Mouse (Mus musculus) embryonic fibroblast, embryonic 13.5 days (primary cell): Measurements from ENCODE around the gene Atg4d. TPM values are rescaled to one million over a fixed set of nuclear protein-coding genes. Genes with fewer than 3 reads are reported as not detected.
A peak's percentile ranks its signal among the peaks of the same experiment; 100 is the strongest.

ENCODE experiments used
- H3K27ac ChIP-seq: 2 replicates; pipeline ENCODE4 v1.5.1; 2012; ENCODE audit warnings: low read length, control low read depth, inconsistent platforms; ENCODE audit not compliant: insufficient read depth
- H3K4me1 ChIP-seq: 2 replicates; pipeline ENCODE4 v1.6.1; 2011; ENCODE audit warnings: low read length; ENCODE audit not compliant: control insufficient read depth, insufficient read depth
- H3K4me3 ChIP-seq: 2 replicates; pipeline ENCODE4 v1.5.1; 2011; ENCODE audit warnings: mild to moderate bottlenecking, control low read depth, low read length; ENCODE audit not compliant: insufficient read depth
- CTCF ChIP-seq: IDR thresholded peaks from 2 replicates; pipeline ENCODE4 v1.5.1; 2011; ENCODE audit warnings: mild to moderate bottlenecking, control low read depth, low read length, moderate library complexity, borderline replicate concordance; ENCODE audit not compliant: insufficient read depth
- POLR2A ChIP-seq: IDR thresholded peaks from 2 replicates; pipeline ENCODE4 v1.6.1; 2011; ENCODE audit warnings: low read depth, mild to moderate bottlenecking, control low read depth, low read length, moderate library complexity
- polyA plus RNA-seq: library from polyadenylated mRNA; stranded (reverse); fragments of >200 nt; gene quantifications from 2 replicates; pipeline ENCODE4 v1.2.4, GENCODE M21; 2011; ENCODE audit warnings: low read depth; ENCODE audit not compliant: missing spikeins, insufficient read length

Gene Atg4d
- polyA plus RNA-seq, 1 experiment = 8.2 TPM

DNA sequence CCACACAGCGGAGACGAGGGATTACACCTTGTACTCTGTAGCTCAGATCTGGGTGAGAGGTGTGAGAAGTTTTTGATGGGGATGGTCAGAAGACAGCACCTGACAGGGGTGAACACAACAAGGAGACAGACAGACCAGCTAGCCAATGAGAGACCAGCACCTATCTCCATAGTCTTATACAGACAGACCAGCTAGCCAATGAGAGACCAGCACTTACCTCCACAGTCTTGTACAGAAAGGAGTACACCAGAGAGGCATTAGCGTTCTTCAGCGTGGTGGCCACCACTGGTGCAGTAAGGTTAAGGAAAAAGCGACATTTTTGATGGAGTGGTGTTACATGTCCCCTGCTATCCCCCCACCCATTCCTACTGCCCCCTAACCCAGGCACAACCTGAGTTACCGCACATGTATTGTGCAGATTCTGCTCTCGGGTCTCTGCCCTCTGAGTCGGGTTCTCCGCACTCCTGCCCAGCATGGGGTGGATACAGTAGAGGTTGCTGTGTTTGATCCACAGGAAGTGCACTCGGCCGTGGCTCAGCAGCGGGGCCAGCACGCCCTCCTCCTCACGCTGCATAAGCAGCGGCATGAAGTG, 44.2 kb downstream of the Atg4d start:
- Histone ChIP-seq H3K4me3 (no peak overlapping the region), H3K4me1 (no peaks in the 10 kb centered on the region), H3K27ac (no peak overlapping the region)
- no peak for TF ChIP-seq POLR2A
- no peak for TF ChIP-seq CTCF

DNA sequence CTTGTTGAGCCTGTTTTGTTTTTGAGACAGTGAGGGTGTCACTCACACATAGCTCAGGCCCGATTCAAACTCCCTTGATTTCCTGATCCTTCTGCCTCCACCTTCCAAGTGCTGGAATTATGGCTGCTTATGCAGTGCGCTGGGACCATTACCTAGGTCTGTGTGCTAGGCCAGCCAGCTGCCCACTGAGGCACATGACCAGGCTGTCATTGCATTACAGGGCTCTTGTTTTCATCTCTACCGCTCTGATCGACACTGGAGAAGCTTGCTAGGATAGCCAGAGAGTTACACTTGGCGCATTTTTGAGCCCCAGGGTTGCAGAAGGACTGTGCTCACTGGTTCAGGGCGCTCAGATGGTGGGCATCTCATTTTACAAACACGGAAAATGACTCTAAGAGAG, 46.6 kb downstream of the Atg4d start:
- Histone ChIP-seq H3K4me3 (no peak overlapping the region), H3K27ac (no peak overlapping the region), H3K4me1 (no peaks in the 10 kb centered on the region)
- TF ChIP-seq POLR2A (no peak), CTCF (no peak)

DNA sequence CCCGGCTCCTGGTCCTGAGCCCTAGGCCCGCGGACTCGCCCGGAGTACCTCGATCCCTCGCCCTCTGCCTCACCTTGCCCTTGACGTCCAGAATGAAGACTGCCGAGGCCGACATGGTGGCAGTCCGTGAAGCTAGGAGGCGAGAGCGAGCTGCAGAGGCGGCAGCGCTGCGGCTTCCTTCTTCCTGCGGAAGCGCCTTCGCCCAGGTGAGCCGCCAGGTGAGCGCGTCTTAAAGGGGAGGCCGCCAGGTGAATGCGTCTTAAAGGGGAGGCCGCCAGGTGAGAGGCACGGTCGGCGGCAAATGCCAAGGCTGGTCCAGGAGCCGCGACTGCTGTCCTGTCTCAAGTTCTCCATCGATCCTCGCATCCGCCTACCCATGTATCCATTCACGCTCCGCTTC, 47.0 kb downstream of the Atg4d start, which contains the start of gene Ap1m2:
Gene Ap1m2, minus strand, starts transcription at position 204 of the 400 bp plus-strand sequence.
- H3K27ac ChIP-seq = no peak within 1 kb of the TSS
- H3K4me3 ChIP-seq = no peak within 1 kb of the TSS
- TF ChIP-seq CTCF (no peak), POLR2A (no peak)
- H3K4me1 ChIP-seq = no peaks in the 10 kb centered on the region

DNA sequence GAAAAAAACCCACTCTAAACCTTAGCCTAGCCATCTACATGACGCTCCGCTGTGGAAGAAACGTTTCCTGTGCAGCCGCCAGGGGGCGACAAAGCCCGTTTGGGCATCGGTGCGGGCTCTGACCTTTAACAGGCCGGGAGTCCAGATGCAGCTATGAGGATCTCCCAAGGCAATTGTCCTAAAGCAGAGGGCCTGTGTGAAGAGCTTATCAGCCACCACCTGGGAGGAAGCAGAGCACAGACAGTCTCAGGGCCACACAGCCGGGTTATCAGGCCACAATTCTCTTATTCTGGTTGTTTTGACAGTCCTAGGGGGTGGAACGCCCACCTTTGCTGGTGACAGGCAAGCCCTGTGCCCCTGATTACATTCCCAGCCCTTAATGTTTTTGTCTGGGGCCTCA, 48.3 kb downstream of the Atg4d start:
- Histone ChIP-seq H3K27ac (no peak overlapping the region), H3K4me3 (no peak overlapping the region), H3K4me1 (no peaks in the 10 kb centered on the region)
- peak; percentile 81 for TF ChIP-seq CTCF
- TF ChIP-seq POLR2A = no peak

DNA sequence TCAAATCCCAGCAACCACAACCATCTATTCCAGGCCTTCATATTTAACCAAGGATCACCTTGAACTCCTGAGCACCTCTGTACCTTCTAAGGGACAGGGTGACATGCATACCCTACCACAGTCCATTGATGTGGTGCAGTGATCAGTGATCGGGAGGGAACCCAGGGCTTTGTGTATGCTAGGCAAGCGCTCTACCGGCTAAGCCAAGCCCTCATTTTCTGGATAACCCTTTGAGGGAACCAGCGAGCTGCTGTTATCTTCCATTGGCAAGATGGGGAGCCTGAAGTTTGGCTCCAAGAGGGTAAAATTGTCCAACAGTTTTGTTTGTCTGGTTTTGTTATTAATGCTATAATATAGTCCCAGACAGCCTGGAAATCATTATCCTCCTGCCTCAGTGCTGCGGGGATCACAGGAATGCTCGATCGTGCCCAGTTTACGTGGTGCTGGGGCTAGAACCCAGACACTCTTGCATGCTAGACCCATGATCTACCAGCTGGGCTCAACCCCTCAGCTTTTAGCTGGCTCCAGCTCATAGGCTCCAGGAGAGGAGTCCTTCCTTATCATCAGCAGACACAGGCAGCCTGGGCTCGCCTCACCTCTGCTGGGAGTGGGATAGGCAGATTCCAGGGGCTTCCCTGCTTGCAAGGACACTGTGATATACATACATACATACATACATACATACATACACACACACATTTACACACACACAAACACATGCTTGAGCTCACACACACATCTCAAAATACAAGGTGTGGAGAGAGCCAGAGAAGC, 49.5 kb downstream of the Atg4d start:
- Histone ChIP-seq H3K27ac (peak overlapping the region; percentile 41; the same call in 1 of the 2 replicates), H3K4me3 (no peak overlapping the region), H3K4me1 (no peaks in the 10 kb centered on the region)
- TF ChIP-seq CTCF (no peak), POLR2A (no peak)

DNA sequence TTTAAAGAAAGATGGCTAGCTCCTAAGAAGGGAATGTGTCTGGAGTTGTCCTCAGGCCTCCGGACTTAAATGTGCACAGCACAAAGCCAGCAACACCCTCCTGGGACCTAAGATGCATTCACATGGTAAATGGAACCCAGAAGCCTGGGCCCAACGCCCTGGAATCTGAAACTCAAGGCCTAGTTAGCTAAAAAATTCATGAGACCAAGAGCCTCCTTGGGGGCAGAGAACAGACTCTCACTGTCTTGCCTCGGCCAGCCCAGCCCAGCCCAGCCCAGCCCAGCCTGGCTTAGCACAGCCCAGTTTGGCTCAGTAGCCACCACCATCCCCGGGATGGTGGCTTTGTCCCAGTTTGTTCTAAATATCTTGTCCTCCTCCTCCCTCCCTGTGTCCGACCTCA, 50.3 kb downstream of the Atg4d start:
- H3K27ac ChIP-seq = peak overlapping the region; percentile 41
- TF ChIP-seq CTCF (no peak), POLR2A (no peak)
- no peak overlapping the region for H3K4me3 ChIP-seq
- no peaks in the 10 kb centered on the region for H3K4me1 ChIP-seq

DNA sequence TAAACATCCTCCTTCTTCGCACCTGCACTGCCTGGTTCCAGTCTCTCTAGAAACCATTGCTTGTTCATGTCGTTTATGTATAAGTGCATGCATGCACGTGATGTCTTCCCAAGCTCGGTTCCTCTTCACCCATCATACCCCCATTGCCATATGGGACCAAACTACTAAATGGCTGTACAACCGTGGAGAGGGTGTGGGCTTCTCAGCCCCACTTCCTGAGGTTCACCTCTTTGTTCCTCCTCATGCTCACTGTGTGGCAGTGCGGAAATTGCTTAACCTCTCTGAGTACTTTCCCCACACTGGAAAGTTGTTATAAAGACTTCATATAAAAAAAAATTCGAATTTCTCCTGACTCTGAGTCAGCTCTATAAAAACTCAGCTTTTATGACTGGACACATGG, 51.6 kb downstream of the Atg4d start:
- no peak for TF ChIP-seq POLR2A
- Histone ChIP-seq H3K27ac (no peak overlapping the region), H3K4me1 (no peaks in the 10 kb centered on the region), H3K4me3 (no peak overlapping the region)

DNA sequence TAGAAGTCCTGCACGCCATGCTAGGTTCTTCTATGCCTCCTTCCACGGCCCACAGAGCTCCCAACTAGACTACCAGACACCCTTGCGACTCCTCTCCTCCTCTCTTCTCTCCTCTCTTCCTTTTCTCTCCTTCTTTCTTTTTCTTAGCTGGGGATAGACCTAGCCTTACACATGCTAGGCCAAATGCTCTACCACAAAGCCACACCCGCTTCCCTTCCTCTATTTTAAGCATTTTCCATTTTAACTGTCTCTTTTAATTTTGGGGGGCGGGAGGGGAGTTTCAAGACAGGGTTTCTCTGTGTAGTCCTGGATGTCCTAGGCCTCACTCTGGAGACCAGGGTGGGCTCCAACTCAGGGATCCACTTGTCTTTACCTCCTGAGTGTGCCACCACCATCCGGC, 53.7 kb downstream of the Atg4d start:
- H3K4me1 ChIP-seq = no peaks in the 10 kb centered on the region
- no peak overlapping the region for H3K4me3 ChIP-seq
- no peak for TF ChIP-seq POLR2A
- TF ChIP-seq CTCF = no peak
- H3K27ac ChIP-seq = no peak overlapping the region

DNA sequence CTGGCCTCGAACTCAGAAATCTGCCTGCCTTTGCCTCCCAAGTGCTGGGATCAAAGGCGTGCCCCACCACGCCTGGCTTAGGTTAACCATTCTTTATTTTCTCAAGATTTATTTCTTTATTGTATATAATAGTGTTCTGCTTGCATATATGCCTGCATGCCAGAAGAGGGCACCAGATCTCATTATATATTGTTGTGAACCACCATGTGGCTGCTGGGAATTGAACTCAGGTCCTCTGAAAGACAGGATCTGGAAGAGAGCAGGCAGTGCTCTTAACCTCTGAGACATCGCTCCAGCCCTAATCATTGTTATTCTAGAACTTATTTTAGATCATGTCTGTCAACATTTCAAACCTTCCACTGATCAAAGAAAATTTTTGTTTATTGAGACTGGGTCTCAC, 54.4 kb downstream of the Atg4d start:
- no peaks in the 10 kb centered on the region for H3K4me1 ChIP-seq
- TF ChIP-seq POLR2A (no peak), CTCF (no peak)
- no peak overlapping the region for H3K4me3 ChIP-seq
- H3K27ac ChIP-seq = no peak overlapping the region

DNA sequence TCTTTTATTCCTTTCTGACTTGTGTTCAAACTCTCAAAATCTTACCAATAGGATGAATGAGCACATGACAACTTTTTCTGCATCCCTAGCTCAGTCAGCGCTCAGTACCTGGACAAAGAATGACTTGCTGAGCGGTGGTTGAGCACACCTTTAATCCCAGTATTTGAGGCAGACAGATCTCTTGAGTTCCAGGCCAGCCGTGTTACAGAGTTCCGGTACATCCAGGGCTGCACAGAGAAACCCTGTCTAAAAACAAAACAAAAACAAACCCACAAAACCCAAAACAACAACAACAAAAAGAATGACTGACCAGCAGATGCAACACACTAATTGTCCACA, 55.2 kb downstream of the Atg4d start:
- Histone ChIP-seq H3K4me3 (no peak overlapping the region), H3K27ac (no peak overlapping the region), H3K4me1 (no peaks in the 10 kb centered on the region)
- no peak for TF ChIP-seq CTCF
- no peak for TF ChIP-seq POLR2A
